Mouse (Mus musculus) yolk sac, embryonic 10.5 days (tissue): ENCODE results near the gene Hint2.

ENCODE experiments used
- DNase-seq: peaks from one replicate; pipeline ENCODE4 v3.0.0-alpha.2; 2017; ENCODE audit warnings: low spot score

The Hint2 gene

DNA sequence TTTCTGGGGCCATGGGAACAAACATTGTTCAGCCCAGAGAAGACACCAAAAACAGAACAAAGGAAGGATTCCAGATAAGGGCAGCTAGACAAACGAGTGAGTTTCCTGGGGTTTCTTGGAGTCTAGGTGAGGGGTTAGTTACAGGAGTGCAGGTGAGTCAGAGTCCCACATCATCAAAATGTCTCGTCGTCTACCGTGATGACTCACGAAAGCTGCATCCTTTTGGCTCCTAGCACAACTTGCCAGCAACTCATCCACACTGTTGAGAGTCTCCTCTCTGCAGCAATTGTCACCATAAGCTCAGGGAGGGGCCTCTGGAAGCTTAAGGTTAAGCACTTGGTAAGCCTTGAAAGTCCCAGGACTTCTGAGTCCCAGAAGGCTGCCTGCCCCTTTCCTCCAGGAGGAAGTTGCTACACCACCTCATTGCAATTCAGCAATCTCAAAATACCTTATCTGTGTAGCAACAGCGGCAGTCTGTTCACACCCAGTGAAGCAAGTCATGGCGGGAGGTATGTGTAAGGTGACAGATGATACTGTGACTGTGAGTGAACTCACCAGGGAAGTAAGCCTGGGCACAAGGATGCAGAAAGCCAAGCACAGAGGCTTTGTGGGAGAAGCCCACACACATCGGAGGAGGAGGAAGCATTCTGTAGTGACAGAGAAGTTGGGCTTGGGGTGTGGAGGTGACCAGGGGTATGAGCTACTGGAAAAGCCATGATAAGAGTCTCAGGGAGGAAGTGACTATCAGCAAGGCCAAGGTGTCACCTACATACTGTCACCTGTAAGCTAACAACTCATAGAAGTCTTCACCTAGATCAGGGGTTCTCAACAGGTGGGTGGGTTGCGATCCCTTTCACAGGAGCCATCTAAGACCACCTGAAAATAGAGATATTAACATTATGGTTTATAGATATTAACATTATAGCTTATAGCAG is 51.2 kb downstream of the Hint2 start:
- DNase-seq: no peak
